Mouse (Mus musculus) brain, embryonic 14.5 days (tissue): Measurements from ENCODE around the gene Zfp639.

Experiments used
- CTCF ChIP-seq: fragments of 200-500 bp; IDR thresholded peaks from 2 replicates; pipeline ENCODE4 v1.5.1; 2012; ENCODE audit warnings: inconsistent platforms, mild to moderate bottlenecking, moderate library complexity, borderline replicate concordance; ENCODE audit not compliant: insufficient read depth, insufficient read length; ENCODE audit errors: extremely low read depth
- POLR2A ChIP-seq: fragments of 200-500 bp; IDR thresholded peaks from 2 replicates; pipeline ENCODE4 v1.6.1; 2012; ENCODE audit warnings: mild to moderate bottlenecking, inconsistent platforms, borderline replicate concordance; ENCODE audit not compliant: poor library complexity, insufficient read depth, insufficient read length, severe bottlenecking; ENCODE audit errors: extremely low read depth

DNA sequence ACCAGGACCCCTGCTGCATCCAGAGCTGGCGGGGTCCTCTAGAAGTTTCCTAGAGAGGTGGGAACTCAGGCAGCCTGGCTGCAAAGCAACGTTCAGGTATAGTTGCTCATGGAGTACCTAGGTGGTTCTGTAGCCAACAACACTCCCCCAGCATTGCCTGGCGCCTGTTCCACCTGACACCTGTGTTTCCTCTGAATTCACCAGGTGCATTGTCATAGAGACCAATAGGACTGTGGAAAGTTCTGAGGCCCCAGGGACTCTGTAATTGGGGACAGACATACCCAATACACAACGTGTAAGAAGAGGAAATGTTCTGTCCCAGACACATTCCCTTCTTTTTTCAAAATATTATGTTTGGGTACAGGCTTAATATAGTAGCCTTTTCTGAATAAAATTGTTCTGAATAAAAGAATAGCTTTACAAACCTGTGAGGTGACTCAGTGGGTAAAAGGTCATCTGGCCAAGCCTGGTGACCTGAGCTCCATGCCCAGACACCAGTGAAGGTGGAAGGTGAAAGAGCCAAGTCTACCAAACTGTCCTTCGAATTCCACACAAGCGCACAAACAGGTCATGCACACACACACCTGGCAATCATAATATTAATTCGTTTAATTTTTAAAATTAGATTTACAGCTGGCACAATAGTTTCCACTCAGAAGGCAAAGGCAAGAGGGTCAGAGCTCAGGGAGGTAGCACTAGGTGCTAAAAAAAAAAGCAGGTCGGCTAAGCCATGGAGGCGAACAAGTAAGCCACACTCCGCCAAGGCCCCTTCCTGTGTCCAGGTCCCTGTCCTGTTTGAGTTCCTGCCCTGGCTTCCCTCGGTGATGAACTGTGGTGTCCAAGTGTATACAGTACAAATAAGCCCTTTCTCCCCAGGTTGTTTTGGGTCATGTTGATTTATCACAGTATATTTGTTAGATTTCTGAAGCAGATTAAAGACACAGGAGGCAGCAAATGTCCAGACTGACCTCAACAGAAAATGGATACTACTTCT lies 17.7 kb upstream of the Zfp639 start, which contains the start of gene Kcnmb3:
- TF ChIP-seq CTCF = no peak
- TF ChIP-seq POLR2A = no peak
